Mouse (Mus musculus): ENCODE data around the gene Cep170b.

Gene Cep170b

GRCm38 (mm10) chr12:112720216-112720615 lies at the start of gene Cep170b:
Gene Cep170b (plus strand): TSS chr12:112720455.
- in situ Hi-C loops (cut with MboI, MseI) = no loop called here

GRCm38 (mm10) chr12:112670718-112671393 lies 49.4 kb upstream of the Cep170b start:
- in situ Hi-C loops (cut with MboI, MseI) = loop anchor here in 1 of 2 experiments (25.0 kb wide), 1 partner anchor 1784 kb away; the partner anchor contains the start of genes Cinp and Tecpr2

DNA sequence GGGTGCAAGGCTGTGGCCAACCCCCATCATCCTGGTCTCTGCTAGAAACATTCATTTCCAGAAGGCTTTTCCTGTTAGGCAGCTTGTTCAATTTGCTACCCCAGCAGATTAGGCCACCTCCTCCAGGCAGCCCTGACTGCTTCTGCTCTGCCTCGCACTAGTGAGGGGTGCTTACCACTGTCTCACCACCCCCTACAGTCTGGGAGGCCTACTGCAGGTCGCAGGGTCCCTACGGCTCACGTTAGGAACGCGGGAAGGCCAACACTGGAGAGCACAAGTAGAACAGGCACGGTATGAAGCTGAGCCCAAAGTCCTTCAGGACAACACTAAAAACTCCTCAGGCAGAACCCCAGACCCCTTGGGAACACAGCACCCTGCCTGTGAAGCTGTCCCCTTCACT lies 48.4 kb upstream of the Cep170b start:
- in situ Hi-C loops (cut with MboI, MseI) = loop anchor here in 1 of 2 experiments (25.0 kb wide), 1 partner anchor 1785 kb away; the partner anchor contains the start of genes Cinp and Tecpr2

GRCm38 (mm10) chr12:112672744-112673575 lies 47.3 kb upstream of the Cep170b start:
- in situ Hi-C loops (cut with MboI, MseI) = loop anchor here in 1 of 2 experiments (25.0 kb wide), 1 partner anchor 1786 kb away; the partner anchor contains the start of genes Cinp and Tecpr2

- in situ Hi-C loops (cut with MboI, MseI) = loop anchor here in 1 of 2 experiments (25.0 kb wide), 1 partner anchor 1786 kb away; the partner anchor contains the start of genes Cinp and Tecpr2
Observed at GRCm38 (mm10) chr12:112673576-112674091, 46.6 kb upstream of the Cep170b start.

DNA sequence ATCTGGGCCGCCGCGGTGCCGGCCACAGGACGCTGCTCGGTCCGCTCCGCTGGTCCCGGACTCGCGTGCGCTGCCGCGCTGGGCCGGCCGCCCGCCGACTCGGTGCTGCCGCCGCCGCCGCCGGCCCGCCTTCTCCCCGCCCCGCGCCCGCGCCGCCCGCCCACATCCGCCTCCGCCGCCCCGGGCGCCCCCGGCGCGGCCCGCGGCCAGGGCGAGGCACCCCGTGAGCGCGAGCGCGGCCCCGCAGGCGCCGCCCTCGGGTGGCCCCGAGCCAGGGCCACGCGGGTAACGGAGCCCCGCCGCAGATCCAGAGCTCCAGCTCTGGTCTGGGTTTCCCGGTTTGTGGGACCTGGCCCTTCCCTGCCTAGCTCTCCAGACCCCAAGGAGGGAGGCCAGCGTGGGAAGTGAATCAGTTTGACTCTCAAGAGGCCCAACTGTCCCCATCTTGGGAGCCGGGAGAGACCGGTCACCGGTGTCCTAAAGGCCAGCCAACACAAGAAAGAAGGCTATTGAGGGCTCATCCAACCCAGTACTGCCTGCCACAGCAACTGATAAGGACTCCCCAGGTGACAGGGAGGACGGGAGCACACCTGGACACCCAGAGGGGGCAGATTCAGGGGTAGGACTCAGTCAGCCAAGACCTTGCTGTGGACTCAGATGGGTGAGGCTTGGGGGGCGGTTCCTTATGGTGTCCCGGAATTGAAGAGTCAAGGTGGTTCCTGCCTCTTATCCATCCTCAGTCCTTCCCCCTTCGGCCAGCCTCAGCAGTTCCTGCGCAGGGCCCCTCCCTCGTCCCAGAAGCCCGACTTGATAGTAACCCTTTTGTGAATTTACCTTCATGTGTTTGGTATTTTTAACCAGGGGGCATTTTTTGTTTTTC lies 45.9 kb upstream of the Cep170b start, which contains the start of gene Akt1:
TSS of gene Akt1 (minus strand) at position 753 of the 880 bp plus-strand sequence.
- in situ Hi-C loops (cut with MboI, MseI) = loop anchor here in 1 of 2 experiments (25.0 kb wide), 1 partner anchor 1787 kb away; the partner anchor contains the start of genes Cinp and Tecpr2

GRCm38 (mm10) chr12:112675245-112676035 lies 44.8 kb upstream of the Cep170b start:
- in situ Hi-C loops (cut with MboI, MseI) = no loop called here

GRCm38 (mm10) chr12:112677076-112677475 lies 43.2 kb upstream of the Cep170b start:
- in situ Hi-C loops (cut with MboI, MseI) = no loop called here

- in situ Hi-C loops (cut with MboI, MseI) = no loop called here
Observed at GRCm38 (mm10) chr12:112677943-112678554, 42.2 kb upstream of the Cep170b start.

DNA sequence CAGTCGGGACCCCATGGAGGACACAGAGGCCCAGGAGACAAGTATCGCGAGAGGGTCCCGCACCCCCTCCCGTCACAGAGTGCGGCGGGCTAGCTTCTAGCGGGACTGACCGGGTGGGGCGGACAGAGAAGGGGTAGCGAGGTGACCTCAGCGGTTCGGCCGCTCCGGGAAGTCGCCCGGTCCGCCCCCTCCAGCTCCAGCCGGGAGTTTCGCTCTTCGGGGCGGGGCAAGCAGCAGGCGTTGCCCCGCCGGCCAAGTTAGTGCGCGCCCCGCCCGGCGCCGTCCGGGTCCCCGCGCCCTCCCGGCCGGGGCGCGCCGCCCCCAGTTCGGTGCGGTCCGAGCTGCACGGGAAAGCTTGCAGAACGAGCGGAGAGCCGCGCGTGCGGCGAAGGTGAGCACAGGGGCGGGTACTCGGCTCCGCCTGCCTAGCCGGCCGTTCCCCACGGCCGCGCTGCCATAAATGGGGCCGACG lies 41.7 kb upstream of the Cep170b start, which contains the start of gene Zbtb42:
TSS of gene Zbtb42 (plus strand) at position 274 of the 472 bp plus-strand sequence.
- in situ Hi-C loops (cut with MboI, MseI) = no loop called here

DNA sequence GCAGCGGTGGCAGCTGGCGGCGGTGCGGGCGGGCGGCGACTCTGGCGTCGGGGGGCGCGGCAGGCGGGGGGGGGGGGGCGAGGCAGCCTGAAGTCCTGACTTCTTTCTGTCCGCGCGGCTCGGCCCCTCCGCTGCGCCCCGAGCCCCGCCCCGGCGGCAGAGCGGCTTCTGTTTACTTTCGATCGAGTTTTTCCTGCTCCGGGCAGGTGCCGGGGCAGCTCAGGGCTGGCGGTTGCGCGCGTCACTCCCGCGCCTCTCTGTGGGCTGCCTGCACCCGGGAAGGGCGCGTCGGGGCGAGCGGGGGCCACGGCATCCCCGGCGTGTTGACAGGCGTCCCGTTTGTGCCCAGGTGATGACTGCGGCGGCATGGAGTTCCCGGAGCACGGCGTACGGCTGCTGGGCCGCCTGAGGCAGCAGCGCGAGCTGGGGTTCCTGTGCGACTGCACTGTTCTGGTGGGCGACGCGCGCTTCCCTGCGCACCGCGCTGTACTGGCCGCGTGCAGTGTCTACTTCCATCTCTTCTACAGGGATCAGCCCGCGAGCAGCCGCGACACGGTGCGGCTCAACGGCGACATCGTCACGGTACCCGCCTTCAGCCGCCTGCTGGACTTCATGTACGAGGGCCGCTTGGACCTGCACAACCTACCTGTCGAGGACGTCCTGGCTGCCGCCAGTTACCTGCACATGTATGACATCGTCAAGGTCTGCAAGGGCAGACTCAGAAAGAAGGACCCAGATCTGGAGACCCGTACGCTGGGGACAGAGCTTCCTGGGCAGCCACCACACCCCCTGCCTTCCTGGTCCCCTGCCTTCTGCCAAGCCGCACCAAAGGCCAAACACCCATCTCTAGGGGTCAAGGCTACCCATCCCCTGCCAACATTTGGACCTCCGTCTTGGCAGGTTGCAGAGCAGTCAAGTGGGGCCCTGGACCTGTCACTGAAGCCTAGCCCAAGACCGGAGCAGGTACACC lies 40.9 kb upstream of the Cep170b start:
- in situ Hi-C loops (cut with MboI, MseI) = no loop called here

DNA sequence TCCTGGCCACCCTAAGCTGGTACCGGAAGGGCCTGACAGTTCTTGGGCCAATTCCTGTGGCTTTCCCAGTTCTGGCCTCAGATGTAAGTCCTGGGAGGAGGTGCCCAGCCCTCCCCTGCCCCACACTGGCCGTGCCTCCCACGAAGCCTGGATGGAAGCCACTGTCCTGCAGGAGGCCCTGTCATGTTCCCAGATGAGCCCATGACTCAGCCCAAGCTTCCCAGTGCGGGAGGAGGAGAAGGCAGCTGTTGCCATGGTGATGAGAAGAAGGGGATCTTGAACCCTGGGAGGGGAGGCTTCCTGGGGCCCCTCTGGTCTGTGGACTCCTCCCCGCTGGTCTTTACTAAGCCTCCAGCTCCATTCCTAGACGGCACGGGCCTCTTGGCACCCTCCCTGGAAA lies 36.9 kb upstream of the Cep170b start:
- in situ Hi-C loops (cut with MboI, MseI) = no loop called here

GRCm38 (mm10) chr12:112688458-112688857 lies 31.8 kb upstream of the Cep170b start:
- in situ Hi-C loops (cut with MboI, MseI) = no loop called here

GRCm38 (mm10) chr12:112693185-112694126 lies 26.8 kb upstream of the Cep170b start:
- in situ Hi-C loops (cut with MboI, MseI) = no loop called here

- in situ Hi-C loops (cut with MboI, MseI) = no loop called here
Observed at GRCm38 (mm10) chr12:112694127-112694475, 26.2 kb upstream of the Cep170b start.

GRCm38 (mm10) chr12:112696806-112697425 lies 23.3 kb upstream of the Cep170b start:
- in situ Hi-C loops (cut with MboI, MseI) = no loop called here

DNA sequence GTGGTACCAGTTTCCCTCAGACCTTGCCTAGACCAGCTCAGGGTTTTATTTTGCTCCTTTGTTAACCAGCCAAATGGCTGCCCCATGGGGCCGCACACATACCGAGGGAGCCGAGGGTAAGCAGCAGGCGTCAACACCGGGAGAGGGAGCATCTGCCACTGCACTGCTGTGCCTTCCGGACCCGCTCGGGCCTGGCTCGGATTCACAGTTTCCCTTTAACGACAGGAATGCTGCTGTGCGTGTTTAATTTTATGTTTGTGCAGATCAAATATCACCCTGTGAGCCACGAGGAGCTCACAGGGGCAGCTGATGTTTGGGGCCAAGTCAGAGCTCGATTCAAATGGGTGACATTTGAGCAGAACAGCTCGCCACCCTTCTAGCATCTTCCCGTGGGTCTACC lies 19.7 kb upstream of the Cep170b start:
- in situ Hi-C loops (cut with MboI, MseI) = no loop called here
